11 mouse cellular contexts compared by ENCODE assay signal in the genomic region with DNA sequence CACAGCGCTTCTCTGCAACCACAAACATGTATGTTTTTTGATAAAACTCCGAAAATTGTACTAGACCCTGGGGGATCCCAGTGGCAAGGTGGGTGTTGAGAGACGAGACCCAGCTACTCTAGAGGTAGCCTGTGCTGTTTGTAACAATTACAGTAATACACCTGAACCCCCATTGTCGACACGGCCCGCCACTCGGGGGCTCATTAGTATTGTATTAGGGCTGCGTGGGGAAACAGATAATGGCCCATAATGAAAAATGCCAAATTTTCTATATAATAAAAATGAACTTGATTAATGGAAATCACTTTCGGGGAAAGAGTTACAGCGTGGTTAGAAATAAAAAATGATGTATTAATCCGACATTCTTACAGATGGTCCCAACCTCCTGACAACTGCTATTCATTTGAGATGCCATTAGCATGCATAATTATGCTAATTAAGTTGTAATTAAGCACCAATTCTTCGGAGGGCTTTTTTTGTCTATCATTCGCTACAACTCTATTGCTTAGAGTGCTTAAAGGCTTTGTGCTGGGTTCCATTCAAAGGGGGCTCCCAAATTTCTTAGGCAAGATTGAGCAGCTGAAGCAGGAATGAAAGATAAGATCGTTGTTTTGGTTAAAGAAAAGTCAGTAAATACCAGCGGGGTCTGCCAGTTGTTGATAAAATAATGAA.
A peak's percentile ranks its signal among the peaks of the same experiment; 100 is the strongest.
DNase-seq lines count a peak whose midpoint lies in the region; ATAC-seq and TF ChIP-seq lines count a peak whose summit lies in the region.
"Had no signal": no experiment of that assay in that cellular context is flagged by ENCODE, and none has a peak within 500 bp of the region (broad histone marks: within the 10 kb centered on the region; RNA-seq: fewer than 3 reads in every experiment).

No protein-coding gene starts in this region.

- no peaks in the 10 kb centered on the region for H3K36me3 ChIP-seq in forebrain, embryonic 12.5 days (replicated peaks)
- H3K36me3 ChIP-seq in forebrain, embryonic 11.5 days (ENCODE audit: control insufficient read depth, insufficient read depth, low read length) = no peaks in the 10 kb centered on the region
- H3K36me3 ChIP-seq in limb, embryonic 12.5 days = no peaks in the 10 kb centered on the region
- H3K36me3 ChIP-seq in limb, embryonic 10.5 days = no peaks in the 10 kb centered on the region
- H3K36me3 ChIP-seq in limb, embryonic 14.5 days (ENCODE audit: control insufficient read depth, insufficient read depth, low read length) = no peaks in the 10 kb centered on the region
- H3K36me3 ChIP-seq in stomach, embryonic 16.5 days (ENCODE audit: control insufficient read depth, insufficient read depth, low read length) = no peaks in the 10 kb centered on the region

- H3K4me2 ChIP-seq in forebrain, embryonic 12.5 days = peak overlapping the region; percentile 30; the same call in 1 of the 2 replicates
- no peak overlapping the region for H3K4me2 ChIP-seq in forebrain, embryonic 11.5 days (ENCODE audit: low read depth, low read length, severe bottlenecking)
- peak overlapping the region; percentile 38 for H3K4me2 ChIP-seq in limb, embryonic 12.5 days
- peak overlapping the region; percentile 31 for H3K4me2 ChIP-seq in limb, embryonic 14.5 days (replicated peaks; ENCODE audit: low read depth, low read length, severe bottlenecking)
- H3K4me2 ChIP-seq in stomach, embryonic 16.5 days (ENCODE audit: low read depth, low read length) = no peak overlapping the region

- ATAC-seq in forebrain, embryonic 12.5 days (ENCODE audit: low FRiP score) = peak; percentile 58; the same call in 1 of the 2 replicates
- ATAC-seq in forebrain, embryonic 11.5 days (replicated peaks; ENCODE audit: low FRiP score) = no peak
- ATAC-seq in limb, embryonic 12.5 days (ENCODE audit: insufficient number of reproducible peaks, insufficient read depth, low FRiP score, low TSS enrichment, low read depth) = peak; percentile 29; the same call in 1 of the 2 replicates
- ATAC-seq in limb, embryonic 14.5 days (ENCODE audit: low FRiP score, low read depth) = no peak
- no peak for ATAC-seq in stomach, embryonic 16.5 days (ENCODE audit: insufficient read depth, low FRiP score)
- ATAC-seq in megakaryocyte-erythroid progenitor cell, adult 5-6 weeks (replicated peaks; ENCODE audit: low FRiP score, low TSS enrichment, poor library complexity, severe bottlenecking) = no peak

- no peak overlapping the region for H3K4me3 ChIP-seq in forebrain, embryonic 12.5 days (replicated peaks)
- H3K4me3 ChIP-seq in forebrain, embryonic 11.5 days (ENCODE audit: low read depth, low read length) = no peak overlapping the region
- H3K4me3 ChIP-seq in limb, embryonic 12.5 days (replicated peaks) = no peak overlapping the region
- no peak overlapping the region for H3K4me3 ChIP-seq in limb, embryonic 10.5 days
- H3K4me3 ChIP-seq in limb, embryonic 14.5 days (replicated peaks; ENCODE audit: low read length) = no peak overlapping the region
- H3K4me3 ChIP-seq in stomach, embryonic 16.5 days (replicated peaks; ENCODE audit: low read length) = no peak overlapping the region

- peak overlapping the region; percentile 62 for H3K27ac ChIP-seq in forebrain, embryonic 12.5 days
- no peak overlapping the region for H3K27ac ChIP-seq in forebrain, embryonic 11.5 days (ENCODE audit: low read depth, low read length)
- peak overlapping the region; percentile 37; the same call in 1 of the 2 replicates for H3K27ac ChIP-seq in limb, embryonic 12.5 days
- no peak overlapping the region for H3K27ac ChIP-seq in limb, embryonic 10.5 days
- no peak overlapping the region for H3K27ac ChIP-seq in limb, embryonic 14.5 days (replicated peaks; ENCODE audit: low read depth, low read length)
- H3K27ac ChIP-seq in stomach, embryonic 16.5 days (ENCODE audit: low read length) = peak overlapping the region; percentile 21; the same call in 1 of the 2 replicates

- no peak for DNase-seq in forebrain, embryonic 11.5 days (ENCODE audit: low spot score)
- DNase-seq in limb, embryonic 10.5 days (ENCODE audit: low spot score) = no peak
- DNase-seq in limb, embryonic 14.5 days (ENCODE audit: low spot score) = no peak
- no peak for DNase-seq in heart, postnatal 4 days
- DNase-seq: cerebellum, adult 11-12 months; kidney, postnatal 36 days; right cerebral cortex, postnatal 25 days had no signal

- WGBS in forebrain, embryonic 12.5 days = 37% methylated on average over 15 of the region's 15 CpGs
- 61% methylated on average over 15 of the region's 15 CpGs for WGBS in forebrain, embryonic 11.5 days
- 60% methylated on average over 15 of the region's 15 CpGs for WGBS in limb, embryonic 12.5 days
- WGBS in limb, embryonic 10.5 days = 70% methylated on average over 15 of the region's 15 CpGs
- WGBS in limb, embryonic 14.5 days = 53% methylated on average over 15 of the region's 15 CpGs
- 80% methylated on average over 15 of the region's 15 CpGs for WGBS in stomach, embryonic 16.5 days

- H3K9ac ChIP-seq in forebrain, embryonic 12.5 days = no peak overlapping the region
- H3K9ac ChIP-seq in forebrain, embryonic 11.5 days (ENCODE audit: low read length) = no peak overlapping the region
- H3K9ac ChIP-seq in limb, embryonic 12.5 days (replicated peaks) = no peak overlapping the region
- H3K9ac ChIP-seq in limb, embryonic 14.5 days (ENCODE audit: low read depth, low read length, severe bottlenecking) = no peak overlapping the region
- H3K9ac ChIP-seq in stomach, embryonic 16.5 days (ENCODE audit: low read length) = no peak overlapping the region

- no peak for TF ChIP-seq POLR2A in limb, embryonic 14.5 days (IDR thresholded peaks at IDR 0.05; ENCODE audit: borderline replicate concordance, extremely low read depth, insufficient read depth, insufficient read length)

- peaks cover 15% of the 10 kb centered on the region; the same call in 1 of the 2 replicates for H3K4me1 ChIP-seq in forebrain, embryonic 12.5 days
- no peaks in the 10 kb centered on the region for H3K4me1 ChIP-seq in forebrain, embryonic 11.5 days (replicated peaks; ENCODE audit: control insufficient read depth, insufficient read depth, low read length)
- peaks cover 37% of the 10 kb centered on the region for H3K4me1 ChIP-seq in limb, embryonic 12.5 days (replicated peaks)
- peaks cover 24% of the 10 kb centered on the region for H3K4me1 ChIP-seq in limb, embryonic 10.5 days
- H3K4me1 ChIP-seq in limb, embryonic 14.5 days (ENCODE audit: control insufficient read depth, insufficient read depth, low read length) = peaks cover 21% of the 10 kb centered on the region
- H3K4me1 ChIP-seq in stomach, embryonic 16.5 days (ENCODE audit: control insufficient read depth, insufficient read depth, low read length) = no peaks in the 10 kb centered on the region

- H3K27me3 ChIP-seq in forebrain, embryonic 12.5 days = peaks cover 52% of the 10 kb centered on the region
- peaks cover 5% of the 10 kb centered on the region for H3K27me3 ChIP-seq in forebrain, embryonic 11.5 days (ENCODE audit: control insufficient read depth, insufficient read depth, low read length)
- H3K27me3 ChIP-seq in limb, embryonic 12.5 days = 0 out of 2 replicates have a peak, but pooled peaks cover 3% of the 10 kb centered on the region
- H3K27me3 ChIP-seq in limb, embryonic 10.5 days (ENCODE audit: low read depth, poor library complexity, severe bottlenecking) = peaks cover 4% of the 10 kb centered on the region; the same call in 1 of the 2 replicates
- no peaks in the 10 kb centered on the region for H3K27me3 ChIP-seq in limb, embryonic 14.5 days (ENCODE audit: control insufficient read depth, insufficient read depth, low read length)
- H3K27me3 ChIP-seq in stomach, embryonic 16.5 days (ENCODE audit: control insufficient read depth, insufficient read depth, low read length) = no peaks in the 10 kb centered on the region

- no peaks in the 10 kb centered on the region for H3K9me3 ChIP-seq in forebrain, embryonic 12.5 days
- H3K9me3 ChIP-seq in forebrain, embryonic 11.5 days (ENCODE audit: control insufficient read depth, low read length) = no peaks in the 10 kb centered on the region
- no peaks in the 10 kb centered on the region for H3K9me3 ChIP-seq in limb, embryonic 12.5 days
- no peaks in the 10 kb centered on the region for H3K9me3 ChIP-seq in limb, embryonic 10.5 days (replicated peaks)
- H3K9me3 ChIP-seq in limb, embryonic 14.5 days (ENCODE audit: control insufficient read depth, low read length) = no peaks in the 10 kb centered on the region
- no peaks in the 10 kb centered on the region for H3K9me3 ChIP-seq in stomach, embryonic 16.5 days (replicated peaks; ENCODE audit: control insufficient read depth, low read length)

Comparison
In these comparisons a context has a peak if more than half of its experiments do, and no peak if none do; other contexts are left out.
1. ATAC-seq: peak in forebrain, embryonic 12.5 days (single experiment) and limb, embryonic 12.5 days (single experiment); none in forebrain, embryonic 11.5 days (single experiment), limb, embryonic 14.5 days (single experiment), stomach, embryonic 16.5 days (single experiment) and megakaryocyte-erythroid progenitor cell, adult 5-6 weeks (single experiment).
2. H3K27ac ChIP-seq: peak in forebrain, embryonic 12.5 days (single experiment), limb, embryonic 12.5 days (single experiment) and stomach, embryonic 16.5 days (single experiment); none in forebrain, embryonic 11.5 days (single experiment), limb, embryonic 10.5 days (single experiment) and limb, embryonic 14.5 days (single experiment).
3. H3K4me2 ChIP-seq: peak in forebrain, embryonic 12.5 days (single experiment), limb, embryonic 12.5 days (single experiment) and limb, embryonic 14.5 days (single experiment); none in forebrain, embryonic 11.5 days (single experiment) and stomach, embryonic 16.5 days (single experiment).